Mouse (Mus musculus) T-helper 1 cell (primary cell): ENCODE measurements around the gene Ica1l.

Experiments used
- in situ Hi-C: fragments of 300-600 bp; cut with MboI, MseI; formaldehyde crosslinking; loops from one replicate; pipeline ENCODE4 v1.15.1; 2025; ENCODE audit warnings: high pct_unique_total_duplicates

Ica1l gene

GRCm38 (mm10) chr1:59966171-59966785, 76.7 kb downstream of the Ica1l start:
- in situ Hi-C loops = no loop called here

- in situ Hi-C loops = loop anchor here (5.0 kb wide), 2 partner anchors 37 to 78 kb away; no protein-coding TSS in a partner anchor
These were observed 83.0 kb downstream of the Ica1l start for GRCm38 (mm10) chr1:59959941-59960340.

GRCm38 (mm10) chr1:59957206-59957605, 85.8 kb downstream of the Ica1l start:
- in situ Hi-C loops = no loop called here

GRCm38 (mm10) chr1:59947509-59947908, 95.5 kb downstream of the Ica1l start:
- in situ Hi-C loops = no loop called here

GRCm38 (mm10) chr1:59945969-59946368, 97.0 kb downstream of the Ica1l start:
- in situ Hi-C loops = no loop called here

- in situ Hi-C loops = no loop called here
These were observed 99.2 kb downstream of the Ica1l start for GRCm38 (mm10) chr1:59943825-59944224.

GRCm38 (mm10) chr1:59942057-59942790, 100.8 kb downstream of the Ica1l start:
- in situ Hi-C loops = no loop called here

GRCm38 (mm10) chr1:59941063-59941462, 101.9 kb downstream of the Ica1l start:
- in situ Hi-C loops = no loop called here

- in situ Hi-C loops = no loop called here
These were observed 110.0 kb downstream of the Ica1l start for GRCm38 (mm10) chr1:59932991-59933390.
